In genomic region chr12:87226801-87227200, GRCm38 (mm10) we compare ENCODE assay signal across 21 mouse cellular contexts. TPM values are rescaled to one million over a fixed set of nuclear protein-coding genes. Genes with fewer than 3 reads are reported as not detected.
DNase-seq lines count a peak whose midpoint lies in the region; ATAC-seq and TF ChIP-seq lines count a peak whose summit lies in the region.
"Had no signal": no experiment of that assay in that cellular context is flagged by ENCODE, and none has a peak within 500 bp of the region (broad histone marks: within the 10 kb centered on the region; RNA-seq: fewer than 3 reads in every experiment).

No protein-coding gene starts in this region.

- no peaks in the 10 kb centered on the region for H3K36me3 ChIP-seq in intestine, postnatal 0 days (ENCODE audit: control insufficient read depth, insufficient read depth)
- no peaks in the 10 kb centered on the region for H3K36me3 ChIP-seq in intestine, embryonic 16.5 days (ENCODE audit: control insufficient read depth, insufficient read depth, low read length)
- H3K36me3 ChIP-seq in ES-E14 (ENCODE audit: control insufficient read depth, insufficient read depth, low read length, poor library complexity, severe bottlenecking): 0 out of 2 replicates have a peak, but pooled peaks cover 2% of the 10 kb centered on the region
- H3K36me3 ChIP-seq in liver, embryonic 12.5 days: no peaks in the 10 kb centered on the region
- no peaks in the 10 kb centered on the region for H3K36me3 ChIP-seq in stomach, embryonic 14.5 days (ENCODE audit: control insufficient read depth, insufficient read depth, low read length)
- H3K36me3 ChIP-seq: neural tube, embryonic 12.5 days had no signal

- H3K4me1 ChIP-seq in intestine, postnatal 0 days (replicated peaks; ENCODE audit: control insufficient read depth, insufficient read depth, low read length): no peaks in the 10 kb centered on the region
- no peaks in the 10 kb centered on the region for H3K4me1 ChIP-seq in intestine, embryonic 16.5 days (ENCODE audit: control insufficient read depth, insufficient read depth, low read length)
- peaks cover 0 to 3% of the 10 kb centered on the region in 2 experiments; a peak in 1 of 4 replicates for H3K4me1 ChIP-seq in ES-E14 (ENCODE audit: control insufficient read depth in 2 of 2, insufficient read depth in 2 of 2, low read length in 2 of 2, poor library complexity in 1 of 2)
- peaks cover 32% of the 10 kb centered on the region for H3K4me1 ChIP-seq in liver, embryonic 12.5 days
- H3K4me1 ChIP-seq in stomach, embryonic 14.5 days (ENCODE audit: control insufficient read depth, insufficient read depth, low read length): no peaks in the 10 kb centered on the region
- H3K4me1 ChIP-seq: limb, embryonic 13.5 days; midbrain, embryonic 13.5 days; neural tube, embryonic 12.5 days had no signal

- TF ChIP-seq CTCF in intestine, postnatal 0 days (IDR thresholded peaks at IDR 0.05; ENCODE audit: low read depth): 0 out of 2 replicates have a peak, but pooled peaks have one; percentile 6

- H3K27me3 ChIP-seq in intestine, postnatal 0 days (replicated peaks; ENCODE audit: control insufficient read depth, insufficient read depth, low read length): no peaks in the 10 kb centered on the region
- H3K27me3 ChIP-seq in intestine, embryonic 16.5 days (replicated peaks; ENCODE audit: control insufficient read depth, insufficient read depth, low read length): no peaks in the 10 kb centered on the region
- H3K27me3 ChIP-seq in liver, embryonic 12.5 days (replicated peaks): no peaks in the 10 kb centered on the region
- no peaks in the 10 kb centered on the region for H3K27me3 ChIP-seq in stomach, embryonic 14.5 days (ENCODE audit: control insufficient read depth, insufficient read depth, low read length)
- H3K27me3 ChIP-seq: CH12.LX; limb, embryonic 13.5 days; midbrain, embryonic 13.5 days; neural tube, embryonic 12.5 days had no signal

- H3K27ac ChIP-seq in intestine, postnatal 0 days (ENCODE audit: low read depth, low read length): no peak overlapping the region
- H3K27ac ChIP-seq in intestine, embryonic 16.5 days (ENCODE audit: low read length): no peak overlapping the region
- no peak overlapping the region for H3K27ac ChIP-seq in ES-E14 (ENCODE audit: insufficient read depth, low read depth, low read length, poor library complexity, severe bottlenecking)
- no peak overlapping the region for H3K27ac ChIP-seq in liver, embryonic 12.5 days
- no peak overlapping the region for H3K27ac ChIP-seq in stomach, embryonic 14.5 days (ENCODE audit: low read length)
- H3K27ac ChIP-seq: hindbrain, embryonic 14.5 days; limb, embryonic 13.5 days; midbrain, embryonic 13.5 days; neural tube, embryonic 12.5 days had no signal

- no peaks in the 10 kb centered on the region for H3K9me3 ChIP-seq in intestine, postnatal 0 days (ENCODE audit: control insufficient read depth)
- no peaks in the 10 kb centered on the region for H3K9me3 ChIP-seq in intestine, embryonic 16.5 days (ENCODE audit: control insufficient read depth, low read length)
- H3K9me3 ChIP-seq in ES-E14 (ENCODE audit: control insufficient read depth, insufficient read depth, low read depth, low read length): no peaks in the 10 kb centered on the region
- no peaks in the 10 kb centered on the region for H3K9me3 ChIP-seq in liver, embryonic 12.5 days (replicated peaks)
- H3K9me3 ChIP-seq in stomach, embryonic 14.5 days (ENCODE audit: control insufficient read depth, low read depth, low read length): no peaks in the 10 kb centered on the region
- H3K9me3 ChIP-seq: midbrain, embryonic 13.5 days; neural tube, embryonic 12.5 days had no signal

- DNase-seq in ES-E14 (ENCODE audit: low read depth, low spot score): peak; percentile 40
- DNase-seq in kidney, adult 9 months: no peak
- DNase-seq: adrenal gland, postnatal 14 days; cerebellum, adult 9-11 months; gastrocnemius, postnatal 36 days; kidney, postnatal 4 days; lung, adult 18-20 months; lung, postnatal 10 days; retina, postnatal 1 day; thymus, postnatal 36 days had no signal

- no peak overlapping the region for H3K4me2 ChIP-seq in intestine, postnatal 0 days (replicated peaks; ENCODE audit: low read depth)
- no peak overlapping the region for H3K4me2 ChIP-seq in intestine, embryonic 16.5 days (ENCODE audit: low read depth, low read length)
- H3K4me2 ChIP-seq in liver, embryonic 12.5 days: no peak overlapping the region
- H3K4me2 ChIP-seq in stomach, embryonic 14.5 days (replicated peaks; ENCODE audit: low read depth, low read length): no peak overlapping the region
- H3K4me2 ChIP-seq: hindbrain, embryonic 14.5 days; limb, embryonic 13.5 days; midbrain, embryonic 13.5 days; neural tube, embryonic 12.5 days had no signal

- no peak overlapping the region for H3K9ac ChIP-seq in intestine, postnatal 0 days (ENCODE audit: low read depth, low read length)
- no peak overlapping the region for H3K9ac ChIP-seq in intestine, embryonic 16.5 days (ENCODE audit: low read depth, low read length)
- H3K9ac ChIP-seq in ES-E14 (ENCODE audit: insufficient read depth, low read depth, low read length, poor library complexity, severe bottlenecking): no peak overlapping the region
- H3K9ac ChIP-seq in liver, embryonic 12.5 days: no peak overlapping the region
- no peak overlapping the region for H3K9ac ChIP-seq in stomach, embryonic 14.5 days (replicated peaks; ENCODE audit: low read depth, low read length)
- H3K9ac ChIP-seq: hindbrain, embryonic 14.5 days; limb, embryonic 13.5 days; midbrain, embryonic 13.5 days; neural tube, embryonic 12.5 days had no signal

- H3K4me3 ChIP-seq in intestine, postnatal 0 days (ENCODE audit: low read depth, low read length): no peak overlapping the region
- H3K4me3 ChIP-seq in intestine, embryonic 16.5 days (ENCODE audit: low read length): no peak overlapping the region
- H3K4me3 ChIP-seq in ES-E14 (ENCODE audit: insufficient read depth in 1 of 2, low read depth in 1 of 2, low read length in 2 of 2, poor library complexity in 1 of 2, severe bottlenecking in 1 of 2): no peak overlapping the region
- no peak overlapping the region for H3K4me3 ChIP-seq in liver, embryonic 12.5 days
- no peak overlapping the region for H3K4me3 ChIP-seq in stomach, embryonic 14.5 days (ENCODE audit: low read depth, low read length)
- H3K4me3 ChIP-seq: limb, embryonic 13.5 days; midbrain, embryonic 13.5 days; neural tube, embryonic 12.5 days had no signal

- in situ Hi-C loops in ES-E14 (cut with MboI; ENCODE audit: low sequenced_read_pairs in 2 of 2, unreplicated experiment in 2 of 2): no loop called here

- 74% methylated on average over 7 of the region's 7 CpGs for WGBS in intestine, postnatal 0 days
- 71% methylated on average over 7 of the region's 7 CpGs for WGBS in intestine, embryonic 16.5 days
- WGBS in liver, embryonic 12.5 days (ENCODE audit: insufficient replicate concordance): 45% methylated on average over 7 of the region's 7 CpGs
- 78% methylated on average over 7 of the region's 7 CpGs for WGBS in stomach, embryonic 14.5 days

- no peak for ATAC-seq in intestine, postnatal 0 days
- no peak for ATAC-seq in intestine, embryonic 16.5 days
- peak; percentile 54; the same call in 1 of the 2 replicates for ATAC-seq in liver, embryonic 12.5 days
- ATAC-seq in stomach, embryonic 14.5 days (ENCODE audit: insufficient number of reproducible peaks, insufficient read depth, low FRiP score, low read depth): 0 out of 2 replicates have a peak, but pooled peaks have one; percentile 6
- no peak for ATAC-seq in erythroid progenitor cell, adult 5-6 weeks (replicated peaks; ENCODE audit: low FRiP score, poor library complexity, severe bottlenecking)
- no peak for ATAC-seq in activated CD4-positive, CD25-positive, alpha-beta regulatory T cell, adult 4 months
- ATAC-seq: midbrain, embryonic 13.5 days had no signal

RNA-seq across cellular contexts. Expression of gene Noxred1, which starts 11.7 kb away (rescaled TPM):
- polyA plus RNA-seq in intestine, postnatal 0 days (2015; fragmentation: Nextera tagmentation; extraction: Ambion mirVana): 0.14 and 0.21 TPM in 2 replicates
- polyA plus RNA-seq in intestine, embryonic 16.5 days (2015; fragmentation: Nextera tagmentation; extraction: Ambion mirVana): 0.45 and 0.49 TPM in 2 replicates
- total RNA-seq in ES-E14 (2012; rRNA removed): 2.2 and 3.0 TPM in 2 replicates
- polyA plus RNA-seq in liver, embryonic 12.5 days (2016; fragmentation: Nextera tagmentation; extraction: Ambion mirVana): 0.32 and 0.49 TPM in 2 replicates
- polyA plus RNA-seq in stomach, embryonic 14.5 days (2014; fragmentation: Nextera tagmentation; extraction: Ambion mirVana): 0.67 and 0.78 TPM in 2 replicates
- total RNA-seq in erythroid progenitor cell, adult 5-6 weeks (2015; ENCODE audit: low replicate concordance): not detected in 2 replicates
- total RNA-seq in erythroid progenitor cell, adult 5-6 weeks (2017; ENCODE audit: low replicate concordance): not detected in 2 replicates
- 1 to 10 TPM in 1 of 2 experiments, under 1 TPM in 1; 0.64 to 1.2 TPM for polyA plus RNA-seq in activated CD4-positive, CD25-positive, alpha-beta regulatory T cell, adult 4 months (2017; shearing (Covaris generic))

RNA-seq across cellular contexts. Expression of gene Tmed8, which starts 26.5 kb away (rescaled TPM):
- 0.98 and 1.1 TPM in 2 replicates for polyA plus RNA-seq in intestine, postnatal 0 days (2015; fragmentation: Nextera tagmentation; extraction: Ambion mirVana)
- 0.95 and 1.4 TPM in 2 replicates for polyA plus RNA-seq in intestine, embryonic 16.5 days (2015; fragmentation: Nextera tagmentation; extraction: Ambion mirVana)
- total RNA-seq in ES-E14 (2012; rRNA removed): 8.6 and 10.6 TPM in 2 replicates
- polyA plus RNA-seq in liver, embryonic 12.5 days (2016; fragmentation: Nextera tagmentation; extraction: Ambion mirVana): 1.3 and 1.4 TPM in 2 replicates
- 3.0 and 3.4 TPM in 2 replicates for polyA plus RNA-seq in stomach, embryonic 14.5 days (2014; fragmentation: Nextera tagmentation; extraction: Ambion mirVana)
- 0.72 and 2.9 TPM in 2 replicates for total RNA-seq in erythroid progenitor cell, adult 5-6 weeks (2015; ENCODE audit: low replicate concordance)
- total RNA-seq in erythroid progenitor cell, adult 5-6 weeks (2017; ENCODE audit: low replicate concordance): 1.5 and 2.0 TPM in 2 replicates
- polyA plus RNA-seq in activated CD4-positive, CD25-positive, alpha-beta regulatory T cell, adult 4 months (2017; shearing (Covaris generic)): 1 to 10 TPM; 3.3 to 3.9 TPM

RNA-seq across cellular contexts. Expression of gene Samd15, which starts 27.3 kb away (rescaled TPM):
- 0.33 and 0.94 TPM in 2 replicates for polyA plus RNA-seq in intestine, postnatal 0 days (2015; fragmentation: Nextera tagmentation; extraction: Ambion mirVana)
- polyA plus RNA-seq in intestine, embryonic 16.5 days (2015; fragmentation: Nextera tagmentation; extraction: Ambion mirVana): 0.69 and 1.3 TPM in 2 replicates
- total RNA-seq in ES-E14 (2012; rRNA removed): 0.37 and 0.98 TPM in 2 replicates
- 16.2 and 16.7 TPM in 2 replicates for polyA plus RNA-seq in liver, embryonic 12.5 days (2016; fragmentation: Nextera tagmentation; extraction: Ambion mirVana)
- polyA plus RNA-seq in stomach, embryonic 14.5 days (2014; fragmentation: Nextera tagmentation; extraction: Ambion mirVana): 1.1 and 2.4 TPM in 2 replicates
- not detected in 2 replicates for total RNA-seq in erythroid progenitor cell, adult 5-6 weeks (2015; ENCODE audit: low replicate concordance)
- 3.6 TPM in 1 of 2 replicates, not detected in the other for total RNA-seq in erythroid progenitor cell, adult 5-6 weeks (2017; ENCODE audit: low replicate concordance)
- polyA plus RNA-seq in activated CD4-positive, CD25-positive, alpha-beta regulatory T cell, adult 4 months (2017; shearing (Covaris generic)): 1 to 10 TPM in 1 of 2 experiments, not detected in 1; 5.0 TPM
- total RNA-seq: gastrocnemius, postnatal 36 days had no signal

RNA-seq across cellular contexts. Expression of gene Vipas39, which starts 39.3 kb away (rescaled TPM):
- polyA plus RNA-seq in intestine, postnatal 0 days (2015; fragmentation: Nextera tagmentation; extraction: Ambion mirVana): 23.4 and 28.9 TPM in 2 replicates
- 40.8 and 42.4 TPM in 2 replicates for polyA plus RNA-seq in intestine, embryonic 16.5 days (2015; fragmentation: Nextera tagmentation; extraction: Ambion mirVana)
- total RNA-seq in ES-E14 (2012; rRNA removed): 29.8 and 36.3 TPM in 2 replicates
- 11.6 and 13.6 TPM in 2 replicates for polyA plus RNA-seq in liver, embryonic 12.5 days (2016; fragmentation: Nextera tagmentation; extraction: Ambion mirVana)
- polyA plus RNA-seq in stomach, embryonic 14.5 days (2014; fragmentation: Nextera tagmentation; extraction: Ambion mirVana): 47.2 and 48.3 TPM in 2 replicates
- total RNA-seq in erythroid progenitor cell, adult 5-6 weeks (2015; ENCODE audit: low replicate concordance): 2.5 and 5.4 TPM in 2 replicates
- total RNA-seq in erythroid progenitor cell, adult 5-6 weeks (2017; ENCODE audit: low replicate concordance): 1.4 and 9.1 TPM in 2 replicates
- polyA plus RNA-seq in activated CD4-positive, CD25-positive, alpha-beta regulatory T cell, adult 4 months (2017; shearing (Covaris generic)): 10 to 100 TPM; 33.6 to 34.7 TPM

RNA-seq across cellular contexts. Expression of gene Ahsa1, which starts 39.5 kb away (rescaled TPM):
- polyA plus RNA-seq in intestine, postnatal 0 days (2015; fragmentation: Nextera tagmentation; extraction: Ambion mirVana): 69.7 and 78.3 TPM in 2 replicates
- polyA plus RNA-seq in intestine, embryonic 16.5 days (2015; fragmentation: Nextera tagmentation; extraction: Ambion mirVana): 196 and 225 TPM in 2 replicates
- 224 and 305 TPM in 2 replicates for total RNA-seq in ES-E14 (2012; rRNA removed)
- polyA plus RNA-seq in liver, embryonic 12.5 days (2016; fragmentation: Nextera tagmentation; extraction: Ambion mirVana): 214 and 222 TPM in 2 replicates
- 176 and 187 TPM in 2 replicates for polyA plus RNA-seq in stomach, embryonic 14.5 days (2014; fragmentation: Nextera tagmentation; extraction: Ambion mirVana)
- total RNA-seq in erythroid progenitor cell, adult 5-6 weeks (2015; ENCODE audit: low replicate concordance): 22.7 and 28.5 TPM in 2 replicates
- 58.2 and 58.3 TPM in 2 replicates for total RNA-seq in erythroid progenitor cell, adult 5-6 weeks (2017; ENCODE audit: low replicate concordance)
- 100 to 1,000 TPM; 116 to 151 TPM for polyA plus RNA-seq in activated CD4-positive, CD25-positive, alpha-beta regulatory T cell, adult 4 months (2017; shearing (Covaris generic))

Comparison
In these comparisons a context has a peak if more than half of its experiments do, and no peak if none do; other contexts are left out.
1. ATAC-seq: peak in liver, embryonic 12.5 days (single experiment) and stomach, embryonic 14.5 days (single experiment); none in intestine, postnatal 0 days (single experiment), intestine, embryonic 16.5 days (single experiment), erythroid progenitor cell, adult 5-6 weeks (single experiment) and activated CD4-positive, CD25-positive, alpha-beta regulatory T cell, adult 4 months (single experiment).